Mouse (Mus musculus): Measurements from ENCODE around the gene Iqgap2.
A peak's percentile ranks its signal among the peaks of the same experiment; 100 is the strongest.

Gene Iqgap2

GRCm38 (mm10) chr13:95891491-95891925 lies at the start of gene Iqgap2:
Gene Iqgap2 (minus strand): TSS chr13:95891922.
- no peak for DNase-seq

DNA sequence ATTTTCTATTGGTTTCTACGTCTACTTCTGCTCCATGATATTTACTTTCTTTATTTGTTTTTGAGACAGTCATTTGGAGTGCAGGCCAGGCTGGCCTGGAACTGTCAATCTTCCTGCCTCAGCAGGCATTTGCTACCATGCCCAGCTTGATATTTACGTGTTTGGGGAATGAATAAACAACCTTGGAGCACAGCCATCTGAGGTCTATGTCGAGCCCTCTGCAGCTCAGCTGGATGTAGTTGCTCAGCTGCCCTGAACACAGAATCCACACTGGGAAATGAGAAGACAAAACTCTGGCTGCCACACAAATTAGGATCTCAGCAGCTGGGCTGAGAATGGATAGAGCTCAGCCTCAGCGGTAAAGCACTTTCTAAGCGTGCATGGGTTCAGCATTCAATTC lies 49.1 kb upstream of the Iqgap2 start:
- DNase-seq: no peak

GRCm38 (mm10) chr13:95924201-95924621 lies 32.5 kb upstream of the Iqgap2 start:
- no peak for DNase-seq

GRCm38 (mm10) chr13:95922626-95923025 lies 30.9 kb upstream of the Iqgap2 start:
- DNase-seq: no peak

DNA sequence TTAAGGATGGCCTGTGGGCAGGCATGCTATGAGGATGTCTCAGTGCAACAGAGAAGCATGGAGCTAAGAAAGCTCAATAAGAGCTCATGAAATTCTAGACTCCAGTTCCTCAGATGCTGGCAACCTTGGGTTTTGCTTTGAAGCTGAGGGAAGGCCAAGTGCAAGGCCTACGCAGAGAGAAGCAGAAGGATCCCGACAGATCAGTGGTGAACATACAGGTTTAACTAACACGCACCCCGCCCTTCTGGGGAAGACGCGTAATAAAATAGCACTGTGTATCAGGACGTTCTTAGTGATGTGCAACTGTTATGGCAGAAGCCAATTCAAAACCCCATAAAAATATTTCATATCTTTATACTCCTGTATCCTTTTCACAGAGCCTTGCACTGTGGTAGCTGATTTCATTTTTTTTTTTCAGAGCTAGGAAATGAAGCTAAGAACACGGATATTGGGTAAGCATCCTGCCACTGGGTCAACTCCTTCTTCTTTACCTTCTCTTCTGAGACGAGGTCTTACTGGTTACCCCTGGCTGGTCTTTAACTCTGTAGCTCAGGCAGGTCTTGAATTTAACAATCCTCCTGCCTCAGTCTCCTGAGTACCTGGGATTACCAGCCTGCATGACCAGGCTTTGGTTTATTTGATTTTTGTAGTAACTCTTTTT lies 27.0 kb upstream of the Iqgap2 start:
- no peak for DNase-seq

DNA sequence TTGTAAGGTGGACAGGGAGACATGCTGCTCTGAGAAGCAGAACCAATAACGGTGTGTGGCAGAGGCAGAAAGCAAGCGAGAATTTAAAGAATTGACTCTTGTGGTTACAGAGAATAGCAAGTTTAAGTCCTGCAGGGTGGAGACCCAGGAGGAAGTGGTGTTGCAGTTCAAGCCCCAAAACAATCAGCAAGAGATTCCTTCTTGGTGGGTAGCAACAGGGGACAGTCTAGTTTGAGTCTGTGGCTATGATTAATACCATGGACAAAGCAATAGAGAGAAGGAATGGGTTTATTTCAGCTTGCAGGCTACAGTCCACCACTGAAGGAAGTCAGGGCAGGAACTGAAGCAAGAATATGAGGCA lies 21.3 kb upstream of the Iqgap2 start:
- DNase-seq: no peak

DNA sequence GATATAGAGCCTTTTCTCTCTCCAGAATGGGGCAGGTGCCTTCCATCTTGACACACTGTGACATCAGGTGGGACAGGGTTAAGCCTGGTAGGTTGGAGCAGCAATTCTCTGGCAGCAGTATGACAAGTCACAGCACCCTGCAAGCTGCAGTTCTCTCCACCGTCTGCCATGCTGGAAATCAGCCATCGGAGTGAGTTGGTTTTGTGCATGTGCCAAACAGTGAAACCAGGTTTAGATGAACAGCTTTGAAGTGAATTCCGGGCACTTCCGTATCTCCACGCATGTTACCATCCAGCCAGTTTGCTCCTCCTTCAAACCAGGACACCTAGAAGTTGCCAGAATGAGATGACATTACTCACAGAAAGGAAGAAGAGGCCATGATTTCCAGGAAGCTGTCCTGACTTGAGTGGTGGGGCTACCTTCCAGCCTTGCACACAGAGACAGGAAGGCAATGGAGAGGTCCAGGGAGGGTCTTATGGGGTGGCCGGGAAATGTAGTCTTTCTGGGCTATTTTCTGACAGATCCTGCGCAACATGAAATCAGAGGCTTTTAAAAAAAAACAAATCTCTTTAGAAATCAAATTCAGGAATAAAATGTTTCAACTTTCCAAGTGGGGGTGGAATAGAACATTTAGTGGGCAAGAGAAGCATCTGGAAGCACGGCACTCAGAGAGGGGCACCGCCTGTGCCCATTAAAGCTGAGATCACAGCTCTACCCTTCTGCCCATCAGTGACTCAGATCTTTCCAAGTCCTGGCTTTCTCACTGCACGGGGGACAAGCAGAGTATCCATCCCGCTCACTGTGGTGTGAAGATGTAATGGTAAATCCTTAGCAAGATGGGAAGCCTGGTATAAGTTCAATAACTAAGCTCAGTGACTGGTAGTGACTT lies 20.7 kb upstream of the Iqgap2 start:
- no peak for DNase-seq

- no peak for DNase-seq
These were observed 18.5 kb upstream of the Iqgap2 start for GRCm38 (mm10) chr13:95910270-95910669.

DNA sequence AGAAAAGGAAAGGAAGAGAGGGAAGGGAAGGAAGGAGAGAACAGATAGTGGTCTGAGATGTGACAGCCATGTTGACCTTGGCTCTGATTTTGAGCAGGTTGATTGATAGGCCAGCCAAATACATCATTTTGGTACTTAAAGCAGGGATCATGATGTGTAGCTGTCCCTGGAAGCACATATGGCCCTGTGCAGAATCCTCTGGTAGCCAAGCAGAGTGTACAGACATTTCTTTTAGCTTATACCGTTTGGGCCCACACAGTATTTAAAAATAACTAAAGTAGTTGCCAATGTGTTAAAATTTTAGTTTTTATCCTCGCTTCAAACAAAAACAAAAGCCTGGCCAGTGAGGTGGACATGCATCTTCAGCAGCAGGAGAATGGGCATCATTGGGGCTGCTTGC lies 17.5 kb upstream of the Iqgap2 start:
- no peak for DNase-seq

DNA sequence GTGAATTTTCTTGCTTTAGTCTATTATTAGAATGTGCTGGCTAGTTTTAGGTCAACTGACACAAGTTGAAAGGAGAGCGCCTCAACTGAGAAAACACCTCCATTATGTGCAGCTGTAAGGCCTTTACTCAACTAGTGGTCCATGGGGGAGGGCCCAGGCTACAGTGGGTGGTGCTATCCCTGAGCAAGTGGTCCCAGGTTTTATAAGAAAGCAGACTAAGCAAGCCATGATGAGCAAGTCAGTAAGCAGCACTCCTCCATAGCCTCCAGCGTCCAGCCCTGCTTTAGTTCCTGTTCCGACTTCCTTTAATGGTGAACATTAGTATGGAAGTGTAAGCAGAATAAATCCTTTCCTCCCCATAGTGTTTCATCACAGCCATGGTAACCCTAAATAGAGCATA lies 11.0 kb upstream of the Iqgap2 start:
- DNase-seq: no peak

GRCm38 (mm10) chr13:95899885-95900650 lies 8.3 kb upstream of the Iqgap2 start:
- DNase-seq: no peak

GRCm38 (mm10) chr13:95896501-95896900 lies 4.8 kb upstream of the Iqgap2 start:
- no peak for DNase-seq

DNA sequence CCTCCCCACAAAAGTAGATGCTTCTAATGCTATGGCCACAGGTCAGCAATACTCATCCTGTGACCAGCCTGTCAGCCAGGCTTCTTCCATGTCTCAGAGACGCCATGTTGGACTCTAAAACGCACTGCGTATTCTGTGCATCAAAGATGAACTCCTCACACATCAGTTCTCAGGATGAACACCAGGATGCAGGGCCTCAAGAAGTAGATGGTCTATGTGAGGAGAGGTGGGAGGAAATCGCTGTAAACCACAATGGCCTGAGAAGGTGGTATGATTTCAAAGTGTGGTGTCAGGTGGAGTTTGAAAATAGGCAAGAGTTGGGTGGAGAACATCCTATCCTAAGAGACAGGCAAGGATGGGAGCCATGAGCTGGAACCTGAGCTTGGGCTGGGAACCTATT lies 1.4 kb upstream of the Iqgap2 start:
- DNase-seq: no peak

- DNase-seq: peak; percentile 21
These were observed 956 bp upstream of the Iqgap2 start for GRCm38 (mm10) chr13:95892611-95893145.

- peak; percentile 80 for DNase-seq
These were observed 346 bp upstream of the Iqgap2 start for GRCm38 (mm10) chr13:95891926-95892610.

DNA sequence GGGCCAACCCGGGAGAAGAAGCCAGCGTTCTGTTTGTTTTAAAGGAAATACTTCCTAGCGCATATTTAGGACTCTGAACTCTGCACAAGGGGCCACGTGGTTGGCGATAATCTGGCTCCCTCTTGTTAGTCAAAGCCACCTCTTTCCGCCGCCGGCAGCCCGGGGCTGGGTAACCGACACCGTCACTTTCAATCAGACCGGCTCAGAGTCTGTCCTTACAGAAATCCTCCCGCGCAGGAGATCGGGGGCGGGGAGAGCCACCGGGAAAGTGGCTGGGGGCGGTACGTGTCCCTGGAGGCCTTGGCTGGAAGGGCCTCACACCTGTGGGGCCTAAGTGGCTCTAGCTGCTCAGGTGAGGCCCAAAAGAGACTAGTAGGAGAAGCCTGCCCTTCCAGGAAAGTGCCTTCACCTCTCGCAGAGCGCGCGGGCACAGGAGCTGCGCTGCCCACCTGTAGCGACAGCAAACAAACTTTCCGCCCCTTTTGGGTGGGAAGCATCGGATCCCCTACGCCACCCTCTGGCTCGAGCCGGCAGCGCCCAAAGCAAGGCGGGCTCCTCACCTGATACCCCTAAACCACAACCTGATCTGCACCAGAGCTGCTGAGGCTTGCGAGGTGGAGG lies 761 bp downstream of the Iqgap2 start:
- peak; percentile 29 for DNase-seq

DNA sequence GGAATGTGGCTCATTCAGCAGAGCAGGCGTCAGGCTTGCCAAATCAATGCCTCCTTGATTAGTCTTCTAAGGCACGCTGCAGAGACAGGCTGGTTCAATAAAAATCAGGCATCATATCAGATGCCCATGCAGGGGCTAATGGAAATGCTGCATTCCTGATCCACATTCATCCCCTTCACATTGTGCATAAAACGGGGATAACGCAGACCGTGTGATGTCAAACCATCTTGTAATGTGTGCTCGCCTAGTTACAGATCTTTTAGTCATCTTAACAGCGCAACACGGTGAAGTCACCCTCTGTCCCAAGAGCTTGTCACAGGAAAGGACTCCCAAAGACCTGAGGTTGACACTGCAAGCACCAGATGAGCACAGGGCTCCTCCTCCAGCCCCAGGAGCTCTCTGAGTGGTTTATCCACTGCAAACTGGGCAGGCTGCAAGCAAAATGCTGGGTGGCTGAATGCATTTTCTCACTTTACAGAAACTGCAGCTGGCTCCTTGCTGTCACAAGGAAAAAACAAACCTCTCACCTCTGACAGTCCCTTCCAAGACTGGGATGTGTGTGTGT lies 1.7 kb downstream of the Iqgap2 start:
- no peak for DNase-seq

- no peak for DNase-seq
These were observed 2.4 kb downstream of the Iqgap2 start for GRCm38 (mm10) chr13:95889366-95889765.

DNA sequence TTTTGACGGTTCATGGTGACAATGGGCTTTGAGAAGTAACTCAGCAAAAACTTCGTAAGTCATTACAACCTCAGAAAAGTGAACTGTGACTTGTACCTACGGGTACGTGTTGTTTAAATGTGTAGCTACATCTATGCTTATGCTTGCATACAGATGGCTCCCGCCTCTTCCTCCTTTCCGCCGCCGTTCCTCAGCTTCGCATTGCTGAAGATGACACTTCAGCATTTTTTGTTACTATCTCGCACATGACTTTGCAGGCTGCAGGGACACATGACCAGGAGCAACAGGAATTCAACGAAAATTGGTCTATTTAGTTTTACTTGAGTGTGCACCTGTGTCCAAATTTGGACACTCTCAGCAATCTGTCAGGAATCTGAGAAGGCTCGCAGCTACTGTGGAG lies 3.1 kb downstream of the Iqgap2 start:
- no peak for DNase-seq

DNA sequence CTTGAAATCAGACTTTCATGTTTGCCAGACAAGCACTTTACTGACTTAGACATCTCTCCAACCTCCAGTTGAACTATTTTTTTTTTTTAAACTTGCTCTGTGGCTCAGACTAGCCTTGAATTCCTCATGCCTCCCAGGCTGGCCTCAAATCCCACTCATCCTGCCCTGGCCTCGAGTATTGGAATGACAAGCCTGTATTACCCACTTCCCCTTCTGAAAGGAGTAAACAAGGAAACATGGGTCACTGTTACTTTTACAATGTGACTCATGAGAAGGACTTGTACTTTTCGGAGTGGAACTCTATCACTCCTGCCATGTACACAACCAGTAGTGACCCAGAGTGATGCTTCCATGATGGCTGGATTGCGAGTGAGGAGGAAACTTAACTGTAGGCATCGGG lies 3.6 kb downstream of the Iqgap2 start:
- DNase-seq: no peak

DNA sequence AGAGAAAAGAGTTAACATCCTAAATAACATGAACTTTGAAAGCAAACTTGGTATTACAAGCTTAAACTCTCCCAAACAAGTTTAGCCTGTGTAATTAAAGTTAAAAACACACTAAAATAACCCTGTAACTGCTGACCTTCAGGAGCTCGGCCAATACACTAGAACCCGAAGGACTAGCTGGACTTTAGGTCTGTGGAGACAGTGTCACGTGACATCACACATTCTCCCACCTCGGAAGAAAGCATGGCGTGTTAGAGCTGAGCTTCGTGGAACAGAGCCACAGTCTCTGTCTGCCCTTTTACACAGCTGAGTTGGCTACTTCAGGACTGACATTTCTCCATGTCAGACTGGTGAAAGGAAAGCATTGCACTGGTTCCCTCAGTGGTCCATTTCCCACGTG lies 4.3 kb downstream of the Iqgap2 start:
- no peak for DNase-seq

- no peak for DNase-seq
These were observed 7.3 kb downstream of the Iqgap2 start for GRCm38 (mm10) chr13:95884455-95884854.

Measured in lung, postnatal 10 days (tissue).